Mouse (Mus musculus) lung, embryonic 15.5 days (tissue): ENCODE data around the gene Taok3. TPM values are rescaled to one million over a fixed set of nuclear protein-coding genes. Genes with fewer than 3 reads are reported as not detected.

Experiments
- ATAC-seq: fragments of 200-750 bp; cut with Nextera tagmentation; 2 replicates; pipeline ENCODE4 v1.8.0; 2017; ENCODE audit warnings: moderate number of reproducible peaks, borderline replicate concordance; ENCODE audit not compliant: low FRiP score, low TSS enrichment; ENCODE audit errors: extremely low read depth
- H3K27ac ChIP-seq: fragments of 300-500 bp; sonication (generic); 2 replicates; pipeline ENCODE4 v1.5.1; 2015; ENCODE audit warnings: moderate library complexity, mild to moderate bottlenecking, inconsistent platforms
- H3K27me3 ChIP-seq: fragments of 300-500 bp; sonication (generic); 2 replicates; pipeline ENCODE4 v1.6.1; 2015; ENCODE audit warnings: inconsistent platforms
- H3K36me3 ChIP-seq: fragments of 300-500 bp; sonication (generic); 2 replicates; pipeline ENCODE4 v1.6.1; 2015; ENCODE audit warnings: inconsistent platforms
- H3K4me1 ChIP-seq: fragments of 300-500 bp; sonication (generic); 2 replicates; pipeline ENCODE4 v1.6.1; 2015; ENCODE audit warnings: inconsistent platforms
- H3K4me2 ChIP-seq: fragments of 300-500 bp; sonication (generic); 2 replicates; pipeline ENCODE4 v1.6.1; 2015; ENCODE audit warnings: inconsistent platforms, mild to moderate bottlenecking, moderate library complexity
- H3K4me3 ChIP-seq: fragments of 300-500 bp; sonication (generic); 2 replicates; pipeline ENCODE4 v1.5.1; 2015; ENCODE audit warnings: mild to moderate bottlenecking, inconsistent platforms
- H3K9ac ChIP-seq: fragments of 300-500 bp; sonication (generic); 2 replicates; pipeline ENCODE4 v1.6.1; 2015; ENCODE audit warnings: inconsistent platforms
- H3K9me3 ChIP-seq: fragments of 300-500 bp; sonication (generic); 2 replicates; pipeline ENCODE4 v1.6.1; 2016; ENCODE audit warnings: inconsistent platforms
- WGBS: fragments of 180-500 bp; shearing (Covaris S2); methylation state at CpG from one replicate; pipeline ENCODE4 v1.1.7; 2015; 5-methylcytosine and 5-hydroxymethylcytosine counted together
- polyA plus RNA-seq: library from polyadenylated mRNA; unstranded; fragments of >200 nt; fragmentation: Nextera tagmentation; extraction: Ambion mirVana; gene quantifications from 2 replicates; pipeline ENCODE4 v1.2.1, GENCODE M21; 2015

Gene Taok3
- 22.4 and 27.3 TPM in 2 replicates for polyA plus RNA-seq

GRCm38 (mm10) chr5:117119777-117120488 lies at the start of gene Taok3:
Gene Taok3, plus strand, starts transcription at chr5:117120129.
- peak; percentile 88 for ATAC-seq
- peak within 1 kb of the TSS; percentile 89 for H3K4me3 ChIP-seq
- H3K36me3 ChIP-seq: no peaks in the 10 kb centered on the region
- H3K9me3 ChIP-seq: no peaks in the 10 kb centered on the region
- 0 out of 2 replicates have a peak, but pooled peaks cover 3% of the 10 kb centered on the region for H3K27me3 ChIP-seq
- H3K27ac ChIP-seq: peak within 1 kb of the TSS; percentile 37; the same call in 1 of the 2 replicates
- peak within 1 kb of the TSS; percentile 64 for H3K9ac ChIP-seq
- peaks cover 21% of the 10 kb centered on the region for H3K4me1 ChIP-seq
- WGBS: under 1% methylated on average over 74 of the region's 74 CpGs
- H3K4me2 ChIP-seq: peak within 1 kb of the TSS; percentile 93

GRCm38 (mm10) chr5:117087718-117088117 lies 32.2 kb upstream of the Taok3 start:
- H3K4me2 ChIP-seq: peak overlapping the region; percentile 31
- no peak overlapping the region for H3K27ac ChIP-seq
- H3K36me3 ChIP-seq: peaks cover 17% of the 10 kb centered on the region
- peak overlapping the region; percentile 2; the same call in 1 of the 2 replicates for H3K4me3 ChIP-seq
- peaks cover 10% of the 10 kb centered on the region; the same call in 1 of the 2 replicates for H3K27me3 ChIP-seq
- H3K9me3 ChIP-seq: no peaks in the 10 kb centered on the region
- peaks cover 4% of the 10 kb centered on the region; the same call in 1 of the 2 replicates for H3K4me1 ChIP-seq
- WGBS: 4% methylated on average over 13 of the region's 13 CpGs
- H3K9ac ChIP-seq: no peak overlapping the region
- ATAC-seq: no peak

- no peak for ATAC-seq
- WGBS: 52% methylated on average over 3 of the region's 3 CpGs
- H3K4me3 ChIP-seq: no peak overlapping the region
- H3K9me3 ChIP-seq: no peaks in the 10 kb centered on the region
- H3K27me3 ChIP-seq: peaks cover 10% of the 10 kb centered on the region; the same call in 1 of the 2 replicates
- no peak overlapping the region for H3K4me2 ChIP-seq
- no peak overlapping the region for H3K9ac ChIP-seq
- peaks cover 32% of the 10 kb centered on the region for H3K36me3 ChIP-seq
- H3K4me1 ChIP-seq: peaks cover 4% of the 10 kb centered on the region; the same call in 1 of the 2 replicates
- no peak overlapping the region for H3K27ac ChIP-seq
Observed at GRCm38 (mm10) chr5:117089147-117089546, 30.8 kb upstream of the Taok3 start.

GRCm38 (mm10) chr5:117089786-117090185 lies 30.1 kb upstream of the Taok3 start:
- Histone ChIP-seq H3K4me2 (no peak overlapping the region), H3K27ac (no peak overlapping the region), H3K4me1 (peaks cover 4% of the 10 kb centered on the region; the same call in 1 of the 2 replicates), H3K27me3 (peaks cover 10% of the 10 kb centered on the region; the same call in 1 of the 2 replicates), H3K9me3 (no peaks in the 10 kb centered on the region), H3K4me3 (no peak overlapping the region), H3K36me3 (peaks cover 38% of the 10 kb centered on the region), H3K9ac (no peak overlapping the region)
- 18% methylated on average over 6 of the region's 6 CpGs for WGBS
- no peak for ATAC-seq

- no peak overlapping the region for H3K4me2 ChIP-seq
- 33% methylated on average over 7 of the region's 7 CpGs for WGBS
- no peak overlapping the region for H3K4me3 ChIP-seq
- H3K27me3 ChIP-seq: no peaks in the 10 kb centered on the region
- H3K9ac ChIP-seq: no peak overlapping the region
- H3K27ac ChIP-seq: no peak overlapping the region
- H3K36me3 ChIP-seq: peaks cover 62% of the 10 kb centered on the region
- H3K9me3 ChIP-seq: no peaks in the 10 kb centered on the region
- ATAC-seq: 0 out of 2 replicates have a peak, but pooled peaks have one; percentile 11
- H3K4me1 ChIP-seq: peaks cover 3% of the 10 kb centered on the region; the same call in 1 of the 2 replicates
Observed at GRCm38 (mm10) chr5:117094431-117094830, 25.5 kb upstream of the Taok3 start.

- 35% methylated on average over 3 of the region's 3 CpGs for WGBS
- Histone ChIP-seq H3K4me2 (no peak overlapping the region), H3K4me3 (no peak overlapping the region), H3K36me3 (peaks cover 70% of the 10 kb centered on the region), H3K9ac (no peak overlapping the region), H3K9me3 (no peaks in the 10 kb centered on the region), H3K27ac (no peak overlapping the region), H3K4me1 (no peaks in the 10 kb centered on the region), H3K27me3 (no peaks in the 10 kb centered on the region)
- ATAC-seq: no peak
Observed at GRCm38 (mm10) chr5:117096716-117097115, 23.2 kb upstream of the Taok3 start.

- H3K4me1 ChIP-seq: no peaks in the 10 kb centered on the region
- no peak overlapping the region for H3K4me3 ChIP-seq
- no peak overlapping the region for H3K4me2 ChIP-seq
- 69% methylated on average over 5 of the region's 5 CpGs for WGBS
- H3K36me3 ChIP-seq: peaks cover 61% of the 10 kb centered on the region
- no peak overlapping the region for H3K9ac ChIP-seq
- no peaks in the 10 kb centered on the region for H3K9me3 ChIP-seq
- no peaks in the 10 kb centered on the region for H3K27me3 ChIP-seq
- ATAC-seq: no peak
- no peak overlapping the region for H3K27ac ChIP-seq
Observed at GRCm38 (mm10) chr5:117099008-117099407, 20.9 kb upstream of the Taok3 start.

- Histone ChIP-seq H3K4me3 (no peak overlapping the region), H3K9me3 (no peaks in the 10 kb centered on the region), H3K4me1 (no peaks in the 10 kb centered on the region), H3K9ac (no peak overlapping the region), H3K27ac (no peak overlapping the region), H3K4me2 (no peak overlapping the region), H3K27me3 (no peaks in the 10 kb centered on the region), H3K36me3 (peaks cover 61% of the 10 kb centered on the region)
- ATAC-seq: no peak
- 86% methylated on average over 11 of the region's 11 CpGs for WGBS
Observed at GRCm38 (mm10) chr5:117099742-117100141, 20.2 kb upstream of the Taok3 start.

- 89% methylated on average over 20 of the region's 20 CpGs for WGBS
- Histone ChIP-seq H3K27ac (no peak overlapping the region), H3K4me3 (no peak overlapping the region), H3K27me3 (no peaks in the 10 kb centered on the region), H3K4me1 (no peaks in the 10 kb centered on the region), H3K4me2 (no peak overlapping the region), H3K9me3 (no peaks in the 10 kb centered on the region), H3K9ac (no peak overlapping the region), H3K36me3 (peaks cover 76% of the 10 kb centered on the region)
- ATAC-seq: no peak
Observed at GRCm38 (mm10) chr5:117103194-117103929, 16.6 kb upstream of the Taok3 start.

- no peaks in the 10 kb centered on the region for H3K9me3 ChIP-seq
- H3K4me1 ChIP-seq: no peaks in the 10 kb centered on the region
- H3K27me3 ChIP-seq: no peaks in the 10 kb centered on the region
- 94% methylated on average over 12 of the region's 12 CpGs for WGBS
- H3K4me3 ChIP-seq: no peak overlapping the region
- peaks cover 78% of the 10 kb centered on the region for H3K36me3 ChIP-seq
- H3K27ac ChIP-seq: no peak overlapping the region
- no peak overlapping the region for H3K4me2 ChIP-seq
- no peak overlapping the region for H3K9ac ChIP-seq
- no peak for ATAC-seq
Observed at GRCm38 (mm10) chr5:117104329-117104728, 15.6 kb upstream of the Taok3 start.

GRCm38 (mm10) chr5:117105761-117106160 lies 14.2 kb upstream of the Taok3 start:
- Histone ChIP-seq H3K27ac (no peak overlapping the region), H3K4me1 (no peaks in the 10 kb centered on the region), H3K9ac (no peak overlapping the region), H3K27me3 (no peaks in the 10 kb centered on the region), H3K4me3 (no peak overlapping the region), H3K9me3 (no peaks in the 10 kb centered on the region), H3K4me2 (no peak overlapping the region), H3K36me3 (peaks cover 75% of the 10 kb centered on the region)
- no peak for ATAC-seq
- 87% methylated on average over 9 of the region's 9 CpGs for WGBS

- H3K9me3 ChIP-seq: no peaks in the 10 kb centered on the region
- H3K4me2 ChIP-seq: no peak overlapping the region
- no peak overlapping the region for H3K9ac ChIP-seq
- 92% methylated on average over 13 of the region's 13 CpGs for WGBS
- H3K27me3 ChIP-seq: no peaks in the 10 kb centered on the region
- no peaks in the 10 kb centered on the region for H3K4me1 ChIP-seq
- peaks cover 84% of the 10 kb centered on the region for H3K36me3 ChIP-seq
- no peak overlapping the region for H3K4me3 ChIP-seq
- no peak overlapping the region for H3K27ac ChIP-seq
- peak; percentile 53; the same call in 1 of the 2 replicates for ATAC-seq
Observed at GRCm38 (mm10) chr5:117108292-117108691, 11.6 kb upstream of the Taok3 start.
